Mouse (Mus musculus): ENCODE results near the gene Pacsin1.
A peak's percentile ranks its signal among the peaks of the same experiment; 100 is the strongest.

The Pacsin1 gene

GRCm38 (mm10) chr17:27655089-27656010 is at the start of gene Pacsin1:
Pacsin1 (plus strand) TSS chr17:27655509.
- ATAC-seq (ENCODE audit: insufficient number of reproducible peaks, low FRiP score, low TSS enrichment): peak; percentile 76; the same call in 1 of the 2 replicates

GRCm38 (mm10) chr17:27609576-27609975 is 45.7 kb upstream of the Pacsin1 start:
- ATAC-seq (ENCODE audit: insufficient number of reproducible peaks, low FRiP score, low TSS enrichment): no peak

- no peak for ATAC-seq (ENCODE audit: insufficient number of reproducible peaks, low FRiP score, low TSS enrichment)
Observed at GRCm38 (mm10) chr17:27610679-27611518, 44.4 kb upstream of the Pacsin1 start.

- no peak for ATAC-seq (ENCODE audit: insufficient number of reproducible peaks, low FRiP score, low TSS enrichment)
Observed at GRCm38 (mm10) chr17:27611519-27611884, 43.8 kb upstream of the Pacsin1 start.

GRCm38 (mm10) chr17:27611994-27612393 is 43.3 kb upstream of the Pacsin1 start:
- ATAC-seq (ENCODE audit: insufficient number of reproducible peaks, low FRiP score, low TSS enrichment): no peak

- ATAC-seq (ENCODE audit: insufficient number of reproducible peaks, low FRiP score, low TSS enrichment): no peak
Observed at GRCm38 (mm10) chr17:27613016-27613415, 42.3 kb upstream of the Pacsin1 start.

- ATAC-seq (ENCODE audit: insufficient number of reproducible peaks, low FRiP score, low TSS enrichment): no peak
Observed at GRCm38 (mm10) chr17:27615388-27615787, 39.9 kb upstream of the Pacsin1 start.

- ATAC-seq (ENCODE audit: insufficient number of reproducible peaks, low FRiP score, low TSS enrichment): no peak
Observed at GRCm38 (mm10) chr17:27621161-27621560, 34.1 kb upstream of the Pacsin1 start.

- ATAC-seq (ENCODE audit: insufficient number of reproducible peaks, low FRiP score, low TSS enrichment): no peak
Observed at GRCm38 (mm10) chr17:27621705-27622531, 33.4 kb upstream of the Pacsin1 start.

- peak; percentile 33; the same call in 1 of the 2 replicates for ATAC-seq (ENCODE audit: insufficient number of reproducible peaks, low FRiP score, low TSS enrichment)
Observed at GRCm38 (mm10) chr17:27622611-27623359, 32.5 kb upstream of the Pacsin1 start.

- peak; percentile 83 for ATAC-seq (ENCODE audit: insufficient number of reproducible peaks, low FRiP score, low TSS enrichment)
Observed at GRCm38 (mm10) chr17:27623360-27624326, 31.7 kb upstream of the Pacsin1 start, which contains the start of gene Nudt3. Nudt3 (minus strand) TSS chr17:27623495.

- ATAC-seq (ENCODE audit: insufficient number of reproducible peaks, low FRiP score, low TSS enrichment): no peak
Observed at GRCm38 (mm10) chr17:27625455-27626251, 29.7 kb upstream of the Pacsin1 start.

- no peak for ATAC-seq (ENCODE audit: insufficient number of reproducible peaks, low FRiP score, low TSS enrichment)
Observed at GRCm38 (mm10) chr17:27626681-27627080, 28.6 kb upstream of the Pacsin1 start.

- ATAC-seq (ENCODE audit: insufficient number of reproducible peaks, low FRiP score, low TSS enrichment): no peak
Observed at GRCm38 (mm10) chr17:27627451-27627850, 27.9 kb upstream of the Pacsin1 start.

- ATAC-seq (ENCODE audit: insufficient number of reproducible peaks, low FRiP score, low TSS enrichment): no peak
Observed at GRCm38 (mm10) chr17:27628376-27628775, 26.9 kb upstream of the Pacsin1 start.

GRCm38 (mm10) chr17:27629249-27630020 is 25.9 kb upstream of the Pacsin1 start:
- no peak; the same call in 1 of the 2 replicates for ATAC-seq (ENCODE audit: insufficient number of reproducible peaks, low FRiP score, low TSS enrichment)
